Mouse (Mus musculus): ENCODE results near the gene Prl. TPM values are rescaled to one million over a fixed set of nuclear protein-coding genes. Genes with fewer than 3 reads are reported as not detected.
"Not testable (repeated sequence)": the region's sequence is repeated elsewhere in the genome, so short reads cannot be mapped to it uniquely, and the experiment has no call there.

The Prl gene
- polyA plus RNA-seq, 1 experiment from 2014 or later: not detected

- 90% methylated on average over 1 of the region's 1 CpGs for WGBS
- Histone ChIP-seq H3K4me3 (ENCODE audit: low read depth, low read length) (no peak overlapping the region), H3K9me3 (ENCODE audit: control insufficient read depth, low read length) (no peaks in the 10 kb centered on the region), H3K27me3 (replicated peaks; ENCODE audit: control insufficient read depth, insufficient read depth, low read length) (no peaks in the 10 kb centered on the region), H3K9ac (ENCODE audit: low read length) (no peak overlapping the region), H3K27ac (ENCODE audit: low read depth) (no peak overlapping the region), H3K36me3 (ENCODE audit: control insufficient read depth, insufficient read depth, low read length) (no peaks in the 10 kb centered on the region), H3K4me2 (ENCODE audit: low read length) (no peak overlapping the region), H3K4me1 (replicated peaks; ENCODE audit: control insufficient read depth, insufficient read depth, low read length) (no peaks in the 10 kb centered on the region)
- no peak for ATAC-seq (replicated peaks; ENCODE audit: low FRiP score, low TSS enrichment, low read depth)
- no peak for DNase-seq (ENCODE audit: low spot score)
Measured at GRCm38 (mm10) chr13:27043326-27043725, 14.0 kb upstream of the Prl start.

GRCm38 (mm10) chr13:27059177-27059576 is 1.8 kb downstream of the Prl start:
- Histone ChIP-seq H3K9ac (ENCODE audit: low read length) (no peak overlapping the region), H3K27ac (ENCODE audit: low read depth) (no peak overlapping the region), H3K9me3 (ENCODE audit: control insufficient read depth, low read length) (no peaks in the 10 kb centered on the region), H3K4me3 (ENCODE audit: low read depth, low read length) (no peak overlapping the region), H3K4me2 (ENCODE audit: low read length) (no peak overlapping the region), H3K36me3 (ENCODE audit: control insufficient read depth, insufficient read depth, low read length) (no peaks in the 10 kb centered on the region), H3K27me3 (replicated peaks; ENCODE audit: control insufficient read depth, insufficient read depth, low read length) (no peaks in the 10 kb centered on the region), H3K4me1 (replicated peaks; ENCODE audit: control insufficient read depth, insufficient read depth, low read length) (no peaks in the 10 kb centered on the region)
- DNase-seq (ENCODE audit: low spot score) (no peak), ATAC-seq (replicated peaks; ENCODE audit: low FRiP score, low TSS enrichment, low read depth) (no peak)
- 87% methylated on average over 7 of the region's 7 CpGs for WGBS

DNA sequence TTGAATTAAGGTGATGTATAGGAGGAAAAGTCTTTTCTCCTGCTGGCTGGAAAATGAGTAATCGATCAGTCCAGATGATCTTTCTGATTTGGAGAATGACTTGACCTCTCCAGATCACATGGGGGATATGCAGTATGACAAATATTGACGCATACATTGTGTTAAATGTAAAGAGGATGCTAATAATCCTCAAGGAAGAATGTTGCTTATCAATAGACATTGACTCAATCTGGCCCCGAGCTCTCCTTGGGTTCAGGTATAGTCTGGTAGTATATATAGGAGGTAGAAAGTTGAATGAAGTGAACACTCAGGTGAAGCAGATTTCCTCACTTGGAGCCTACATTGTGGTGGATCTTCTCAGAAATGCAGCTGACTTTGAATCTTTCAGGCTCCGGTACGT is 36.5 kb downstream of the Prl start, which contains the start of gene Prl3d1:
Gene Prl3d1 (plus strand): TSS at position 301 of the 400 bp plus-strand sequence.
- not testable (repeated sequence) for H3K9ac ChIP-seq (ENCODE audit: low read length); H3K27ac ChIP-seq (ENCODE audit: low read depth); H3K36me3 ChIP-seq (ENCODE audit: control insufficient read depth, insufficient read depth, low read length); DNase-seq (ENCODE audit: low spot score); ATAC-seq (replicated peaks; ENCODE audit: low FRiP score, low TSS enrichment, low read depth); H3K4me3 ChIP-seq (ENCODE audit: low read depth, low read length); H3K9me3 ChIP-seq (ENCODE audit: control insufficient read depth, low read length); H3K4me2 ChIP-seq (ENCODE audit: low read length); H3K27me3 ChIP-seq (replicated peaks; ENCODE audit: control insufficient read depth, insufficient read depth, low read length); H3K4me1 ChIP-seq (replicated peaks; ENCODE audit: control insufficient read depth, insufficient read depth, low read length)
- WGBS: 94% methylated on average over 5 of the region's 5 CpGs

Other genes with a start within 250 kb of the Prl start
- not detected in 2 replicates for gene Prl3d1, start 36.6 kb downstream of the Prl start, polyA plus RNA-seq (2014; fragmentation: Nextera tagmentation; extraction: Ambion mirVana)
- gene Prl3d2, start 64.1 kb downstream of the Prl start, polyA plus RNA-seq (2014; fragmentation: Nextera tagmentation; extraction: Ambion mirVana): not detected in 2 replicates
- not detected in 2 replicates for gene Prl3d3, start 99.2 kb downstream of the Prl start, polyA plus RNA-seq (2014; fragmentation: Nextera tagmentation; extraction: Ambion mirVana)
- not detected in 2 replicates for gene Prl3c1, start 139.1 kb downstream of the Prl start, polyA plus RNA-seq (2014; fragmentation: Nextera tagmentation; extraction: Ambion mirVana)
- 0.20 TPM in 1 of 2 replicates, not detected in the other for gene Prl3b1, start 184.3 kb downstream of the Prl start, polyA plus RNA-seq (2014; fragmentation: Nextera tagmentation; extraction: Ambion mirVana)
- gene Prl3a1, start 201.9 kb downstream of the Prl start, polyA plus RNA-seq (2014; fragmentation: Nextera tagmentation; extraction: Ambion mirVana): not detected in 2 replicates